Mouse (Mus musculus) hindbrain, embryonic 15.5 days (tissue): ENCODE measurements at regions not wholly inside any gene's neighbourhood (a gene's known extent, or its start where the extent isn't known, plus 50 kb on each side); places are given as distances from the start of the nearest gene placed in this dataset.

Experiments
- ATAC-seq: fragments of 200-750 bp; cut with Nextera tagmentation; 2 replicates; pipeline ENCODE4 v1.8.0; 2017; ENCODE audit warnings: low read depth, moderate number of reproducible peaks, moderate TSS enrichment; ENCODE audit not compliant: low FRiP score
- H3K27ac ChIP-seq: fragments of 300-500 bp; sonication (generic); replicated peaks from 2 replicates; pipeline ENCODE4 v1.5.1; 2015; ENCODE audit warnings: mild to moderate bottlenecking, inconsistent platforms
- H3K27me3 ChIP-seq: fragments of 300-500 bp; sonication (generic); 2 replicates; pipeline ENCODE4 v1.6.1; 2015; ENCODE audit warnings: control low read depth, inconsistent platforms
- H3K36me3 ChIP-seq: fragments of 300-500 bp; sonication (generic); 2 replicates; pipeline ENCODE4 v1.6.1; 2015; ENCODE audit warnings: control low read depth, inconsistent platforms
- H3K4me1 ChIP-seq: fragments of 300-500 bp; sonication (generic); replicated peaks from 2 replicates; pipeline ENCODE4 v1.6.1; 2015; ENCODE audit warnings: control low read depth, inconsistent platforms
- H3K4me2 ChIP-seq: fragments of 300-500 bp; sonication (generic); 2 replicates; pipeline ENCODE4 v1.6.1; 2015; ENCODE audit warnings: moderate library complexity, mild to moderate bottlenecking, inconsistent platforms
- H3K4me3 ChIP-seq: fragments of 300-500 bp; sonication (generic); 2 replicates; pipeline ENCODE4 v1.5.1; 2015; ENCODE audit warnings: mild to moderate bottlenecking, inconsistent platforms
- H3K9ac ChIP-seq: fragments of 300-500 bp; sonication (generic); 2 replicates; pipeline ENCODE4 v1.6.1; 2015; ENCODE audit warnings: inconsistent platforms
- H3K9me3 ChIP-seq: fragments of 300-500 bp; sonication (generic); 2 replicates; pipeline ENCODE4 v1.6.1; 2016; ENCODE audit warnings: control low read depth, inconsistent platforms
- WGBS: fragments of 180-500 bp; shearing (Covaris S2); methylation state at CpG from one replicate; pipeline ENCODE4 v1.1.7; 2015; 5-methylcytosine and 5-hydroxymethylcytosine counted together

DNA sequence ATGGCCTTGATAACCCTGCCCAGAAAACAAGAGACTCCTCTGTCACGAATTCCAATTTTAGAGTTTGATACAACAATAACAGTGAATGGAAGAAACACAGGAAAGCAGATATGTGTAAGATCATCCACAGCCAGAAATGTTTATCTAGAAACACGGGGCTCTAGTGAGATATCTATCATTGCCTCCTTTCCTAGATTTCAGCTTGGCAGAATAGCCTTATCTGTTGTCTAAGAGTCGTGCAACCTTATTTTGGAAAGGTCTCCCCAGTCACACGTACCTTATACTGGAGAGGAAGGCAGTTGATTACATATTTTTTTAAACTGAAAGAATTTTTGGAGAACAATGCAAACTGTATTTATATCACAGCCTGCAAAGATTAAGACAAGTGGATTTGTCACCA is 61.6 kb downstream of the Gm10295 start:
- H3K4me2 ChIP-seq: no peak overlapping the region
- H3K9me3 ChIP-seq: no peaks in the 10 kb centered on the region
- H3K4me3 ChIP-seq: no peak overlapping the region
- 82% methylated on average over 4 of the region's 4 CpGs for WGBS
- no peak overlapping the region for H3K27ac ChIP-seq
- H3K36me3 ChIP-seq: no peaks in the 10 kb centered on the region
- no peak for ATAC-seq
- H3K27me3 ChIP-seq: no peaks in the 10 kb centered on the region
- H3K9ac ChIP-seq: no peak overlapping the region
- H3K4me1 ChIP-seq: no peaks in the 10 kb centered on the region

- Histone ChIP-seq H3K9ac (no peak overlapping the region), H3K4me3 (no peak overlapping the region), H3K27ac (no peak overlapping the region), H3K4me1 (no peaks in the 10 kb centered on the region), H3K4me2 (no peak overlapping the region), H3K9me3 (no peaks in the 10 kb centered on the region), H3K27me3 (no peaks in the 10 kb centered on the region), H3K36me3 (no peaks in the 10 kb centered on the region)
- no peak for ATAC-seq
- WGBS: 89% methylated on average over 5 of the region's 5 CpGs
Observed at GRCm38 (mm10) chr7:71289266-71289665, 62.0 kb downstream of the Gm10295 start.

- Histone ChIP-seq H3K4me1 (no peaks in the 10 kb centered on the region), H3K9me3 (no peaks in the 10 kb centered on the region), H3K27ac (no peak overlapping the region), H3K9ac (no peak overlapping the region), H3K4me3 (no peak overlapping the region), H3K27me3 (no peaks in the 10 kb centered on the region), H3K36me3 (no peaks in the 10 kb centered on the region), H3K4me2 (no peak overlapping the region)
- 87% methylated on average over 7 of the region's 7 CpGs for WGBS
- no peak for ATAC-seq
Observed at GRCm38 (mm10) chr7:71287441-71287840, 63.8 kb downstream of the Gm10295 start.

DNA sequence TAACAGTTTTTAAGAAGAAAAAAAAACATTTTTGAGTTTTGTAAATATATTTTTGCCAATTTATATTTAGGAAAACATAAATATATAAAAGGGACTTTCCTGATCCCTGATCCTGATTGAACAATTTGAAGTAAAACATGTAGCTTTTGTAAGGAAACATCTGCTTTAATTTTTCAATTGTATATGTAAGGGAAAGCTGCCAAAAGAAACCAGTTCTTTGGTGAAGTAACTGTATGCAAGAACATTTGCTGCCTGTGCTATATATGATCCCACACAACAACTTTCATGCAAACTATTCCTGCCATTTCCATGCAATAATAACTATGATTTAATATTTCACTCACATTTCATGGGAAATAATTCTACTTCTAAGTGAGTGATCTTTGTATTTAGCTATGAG is 67.0 kb downstream of the Gm10295 start:
- H3K9ac ChIP-seq: no peak overlapping the region
- H3K27me3 ChIP-seq: no peaks in the 10 kb centered on the region
- no peak for ATAC-seq
- H3K9me3 ChIP-seq: no peaks in the 10 kb centered on the region
- no peaks in the 10 kb centered on the region for H3K4me1 ChIP-seq
- no peak overlapping the region for H3K4me2 ChIP-seq
- H3K4me3 ChIP-seq: no peak overlapping the region
- no peak overlapping the region for H3K27ac ChIP-seq
- no peaks in the 10 kb centered on the region for H3K36me3 ChIP-seq

- H3K9ac ChIP-seq: no peak overlapping the region
- no peaks in the 10 kb centered on the region for H3K36me3 ChIP-seq
- H3K27ac ChIP-seq: no peak overlapping the region
- no peak overlapping the region for H3K4me2 ChIP-seq
- H3K9me3 ChIP-seq: no peaks in the 10 kb centered on the region
- H3K27me3 ChIP-seq: no peaks in the 10 kb centered on the region
- 97% methylated on average over 3 of the region's 3 CpGs for whole genome bisulfite sequencing
- ATAC-seq: no peak
- H3K4me3 ChIP-seq: no peak overlapping the region
- no peaks in the 10 kb centered on the region for H3K4me1 ChIP-seq
Observed at GRCm38 (mm10) chr7:71283419-71283818, 67.9 kb downstream of the Gm10295 start.

- no peak overlapping the region for H3K9ac ChIP-seq
- H3K4me1 ChIP-seq: no peaks in the 10 kb centered on the region
- no peak for ATAC-seq
- H3K9me3 ChIP-seq: no peaks in the 10 kb centered on the region
- H3K36me3 ChIP-seq: no peaks in the 10 kb centered on the region
- no peak overlapping the region for H3K4me3 ChIP-seq
- H3K27ac ChIP-seq: no peak overlapping the region
- H3K27me3 ChIP-seq: no peaks in the 10 kb centered on the region
- 82% methylated on average over 8 of the region's 8 CpGs for WGBS
- no peak overlapping the region for H3K4me2 ChIP-seq
Observed at GRCm38 (mm10) chr7:71266101-71266500, 85.2 kb downstream of the Gm10295 start.

- Histone ChIP-seq H3K9me3 (no peaks in the 10 kb centered on the region), H3K27ac (no peak overlapping the region), H3K9ac (no peak overlapping the region), H3K4me1 (no peaks in the 10 kb centered on the region), H3K36me3 (no peaks in the 10 kb centered on the region), H3K27me3 (no peaks in the 10 kb centered on the region), H3K4me2 (no peak overlapping the region), H3K4me3 (no peak overlapping the region)
- 83% methylated on average over 1 of the region's 1 CpGs for WGBS
- ATAC-seq: no peak
Observed at GRCm38 (mm10) chr7:71264115-71264514, 87.2 kb downstream of the Gm10295 start.

GRCm38 (mm10) chr7:71249669-71250068 is 101.6 kb downstream of the Gm10295 start:
- H3K4me3 ChIP-seq: no peak overlapping the region
- H3K4me1 ChIP-seq: no peaks in the 10 kb centered on the region
- H3K27ac ChIP-seq: no peak overlapping the region
- no peak overlapping the region for H3K4me2 ChIP-seq
- H3K9ac ChIP-seq: no peak overlapping the region
- H3K36me3 ChIP-seq: no peaks in the 10 kb centered on the region
- no peaks in the 10 kb centered on the region for H3K27me3 ChIP-seq
- ATAC-seq: no peak
- WGBS: 68% methylated on average over 2 of the region's 2 CpGs
- H3K9me3 ChIP-seq: no peaks in the 10 kb centered on the region

GRCm38 (mm10) chr7:71249216-71249615 is 102.1 kb downstream of the Gm10295 start:
- ATAC-seq: no peak
- 57% methylated on average over 5 of the region's 5 CpGs for WGBS
- H3K9ac ChIP-seq: no peak overlapping the region
- H3K9me3 ChIP-seq: no peaks in the 10 kb centered on the region
- no peaks in the 10 kb centered on the region for H3K36me3 ChIP-seq
- H3K4me1 ChIP-seq: no peaks in the 10 kb centered on the region
- H3K27me3 ChIP-seq: no peaks in the 10 kb centered on the region
- H3K4me3 ChIP-seq: no peak overlapping the region
- no peak overlapping the region for H3K4me2 ChIP-seq
- no peak overlapping the region for H3K27ac ChIP-seq

DNA sequence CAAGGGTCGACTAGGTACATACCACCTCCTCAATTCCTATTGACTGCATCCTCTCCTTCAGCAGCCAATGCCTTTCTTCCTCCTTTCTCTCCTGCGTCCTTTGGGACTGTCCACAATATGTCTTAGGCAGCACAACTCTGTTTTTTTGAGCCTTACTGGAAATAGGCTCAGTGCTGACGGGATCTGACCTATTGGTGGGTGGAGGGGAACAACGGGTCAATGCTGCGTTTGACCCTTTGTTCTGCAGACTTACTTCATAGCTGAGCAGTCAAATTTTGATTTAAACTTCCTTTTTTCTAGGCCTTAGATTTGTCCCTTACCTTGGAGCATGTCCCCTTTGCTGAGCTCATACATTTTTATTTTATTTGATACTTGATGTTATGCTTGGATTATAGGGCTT is 103.4 kb downstream of the Gm10295 start:
- 82% methylated on average over 5 of the region's 5 CpGs for WGBS
- Histone ChIP-seq H3K27me3 (no peaks in the 10 kb centered on the region), H3K27ac (no peak overlapping the region), H3K4me1 (no peaks in the 10 kb centered on the region), H3K36me3 (no peaks in the 10 kb centered on the region), H3K9me3 (no peaks in the 10 kb centered on the region), H3K4me2 (no peak overlapping the region), H3K9ac (no peak overlapping the region), H3K4me3 (no peak overlapping the region)
- no peak for ATAC-seq

DNA sequence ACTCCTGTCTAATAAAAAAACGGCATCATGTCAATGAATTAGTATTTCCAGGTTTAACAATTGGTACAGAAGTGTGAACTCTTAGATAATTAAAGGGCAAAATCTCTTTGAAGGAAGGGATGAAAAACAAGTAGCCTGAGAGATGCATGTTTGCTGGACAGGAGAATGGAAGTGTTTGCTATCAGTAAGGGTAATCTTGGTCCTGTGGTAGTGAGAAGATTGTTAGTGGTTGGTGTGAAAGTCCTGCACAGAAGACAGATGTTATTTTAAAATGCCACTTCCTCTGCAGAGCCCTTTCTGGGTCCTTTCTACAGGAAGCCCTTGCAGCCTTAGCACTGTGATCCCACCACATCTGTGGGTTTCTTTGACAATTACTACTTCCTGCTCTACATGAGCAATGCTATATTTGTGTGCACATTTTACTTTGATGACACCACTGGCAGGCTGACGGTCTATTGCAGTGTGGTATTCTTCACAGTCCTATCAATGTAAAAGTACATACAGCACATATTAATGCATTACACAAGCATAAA is 108.8 kb downstream of the Gm10295 start:
- WGBS: 78% methylated on average over 2 of the region's 2 CpGs
- Histone ChIP-seq H3K27me3 (no peaks in the 10 kb centered on the region), H3K4me3 (no peak overlapping the region), H3K4me2 (no peak overlapping the region), H3K4me1 (no peaks in the 10 kb centered on the region), H3K36me3 (no peaks in the 10 kb centered on the region), H3K9ac (no peak overlapping the region), H3K9me3 (no peaks in the 10 kb centered on the region), H3K27ac (no peak overlapping the region)
- no peak for ATAC-seq

DNA sequence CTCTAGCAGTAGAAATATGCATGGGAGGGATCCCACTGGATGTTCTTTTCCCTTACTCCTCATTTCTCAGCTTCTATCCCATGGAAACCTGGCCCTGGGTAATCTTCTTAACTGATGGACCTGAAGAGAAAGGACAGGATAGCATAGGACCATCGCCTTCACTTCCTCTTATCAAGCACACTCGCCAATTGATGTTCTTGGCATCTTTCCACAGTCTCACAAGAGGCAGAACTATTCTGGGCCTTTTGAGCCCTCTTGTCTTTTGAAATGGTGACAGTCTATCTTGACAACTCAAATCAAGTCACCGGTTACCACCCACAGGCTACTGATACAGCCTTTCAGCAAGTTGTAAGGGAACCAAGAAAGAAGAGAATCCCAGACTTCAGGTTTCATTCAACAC is 112.1 kb downstream of the Gm10295 start:
- no peak overlapping the region for H3K9ac ChIP-seq
- H3K36me3 ChIP-seq: no peaks in the 10 kb centered on the region
- no peak overlapping the region for H3K4me3 ChIP-seq
- no peaks in the 10 kb centered on the region for H3K27me3 ChIP-seq
- H3K9me3 ChIP-seq: no peaks in the 10 kb centered on the region
- H3K4me2 ChIP-seq: no peak overlapping the region
- H3K4me1 ChIP-seq: no peaks in the 10 kb centered on the region; the same call in 1 of the 2 replicates
- no peak for ATAC-seq
- H3K27ac ChIP-seq: no peak overlapping the region
- 75% methylated on average over 3 of the region's 3 CpGs for WGBS

- ATAC-seq: no peak
- no peak overlapping the region for H3K4me2 ChIP-seq
- no peak overlapping the region for H3K9ac ChIP-seq
- no peaks in the 10 kb centered on the region for H3K27me3 ChIP-seq
- H3K4me3 ChIP-seq: no peak overlapping the region
- 65% methylated on average over 1 of the region's 1 CpGs for WGBS
- no peaks in the 10 kb centered on the region for H3K36me3 ChIP-seq
- no peak overlapping the region for H3K27ac ChIP-seq
- H3K4me1 ChIP-seq: no peaks in the 10 kb centered on the region; the same call in 1 of the 2 replicates
- H3K9me3 ChIP-seq: no peaks in the 10 kb centered on the region
Observed at GRCm38 (mm10) chr7:71236334-71236733, 115.0 kb downstream of the Gm10295 start.
